Mouse (Mus musculus) layer of hippocampus, postnatal 36 days (tissue): ENCODE data around the gene Lingo3. TPM values are rescaled to one million over a fixed set of nuclear protein-coding genes. Genes with fewer than 3 reads are reported as not detected.

Experiments used
- DNase-seq, 2 experiments: peaks; one replicate each; pipeline ENCODE4 v3.0.0; 2022
- microRNA-seq, 2 experiments: library from miRNA; unstranded; fragments of <30 nt; microRNA quantifications; one replicate each; pipeline ENCODE4 v1.2.0; 2021
- total RNA-seq, 2 experiments: library from RNA; stranded (reverse); gene quantifications; 2 replicates each; pipeline ENCODE4 v1.2.3; 2021

Gene Lingo3
- total RNA-seq, 2 experiments from 2014 or later = 40.1 to 47.7 TPM

DNA sequence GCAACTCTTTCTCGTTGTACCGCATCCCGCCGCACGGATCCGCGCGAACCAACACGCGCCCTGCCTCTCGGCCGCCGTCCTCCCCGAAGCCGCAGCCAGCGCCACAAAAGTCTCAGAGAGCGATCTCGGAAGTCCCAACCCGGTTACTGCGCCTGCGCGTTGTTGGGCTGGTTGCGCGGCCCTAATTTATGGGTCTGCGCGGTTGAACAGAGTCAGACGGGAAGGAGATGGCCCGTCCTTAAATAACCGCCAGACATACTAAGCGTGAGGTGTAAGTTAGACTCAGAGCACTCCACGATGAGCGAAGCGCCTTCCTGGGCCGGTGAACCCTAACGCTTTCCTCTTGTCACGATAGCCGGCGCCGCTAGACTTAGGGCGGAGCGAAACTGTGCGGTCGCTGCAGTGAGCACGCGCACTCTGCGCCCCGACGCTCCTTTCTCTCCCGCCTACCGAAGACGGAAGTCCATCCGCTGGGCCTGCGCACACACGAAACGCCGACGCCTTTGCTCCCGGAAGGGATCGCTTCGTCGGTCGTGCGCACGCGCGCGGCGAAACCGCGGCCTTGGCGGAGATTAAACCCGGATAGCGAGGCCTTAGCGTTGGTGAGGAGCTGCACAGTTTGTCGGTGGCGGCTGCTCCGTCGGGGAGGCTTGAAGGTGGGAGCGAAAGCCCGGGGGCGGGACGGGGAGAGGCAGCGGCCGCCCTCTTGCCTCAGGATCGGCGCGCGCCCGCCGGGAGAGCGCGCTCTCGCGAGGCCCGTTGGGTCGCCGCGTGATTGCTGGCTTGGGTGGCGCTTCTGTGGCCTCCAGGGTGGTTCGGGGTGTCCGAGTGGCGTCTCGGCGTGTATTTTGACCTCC, 45.5 kb downstream of the Lingo3 start, which contains the start of the genes Sf3a2 and Plekhj1:
TSS of gene Sf3a2 (plus strand) at position 49 of the 857 bp plus-strand sequence.
TSS of gene Plekhj1 (minus strand) at position 477 of the 857 bp plus-strand sequence.
- peak; percentile 95 to 97 for DNase-seq

DNA sequence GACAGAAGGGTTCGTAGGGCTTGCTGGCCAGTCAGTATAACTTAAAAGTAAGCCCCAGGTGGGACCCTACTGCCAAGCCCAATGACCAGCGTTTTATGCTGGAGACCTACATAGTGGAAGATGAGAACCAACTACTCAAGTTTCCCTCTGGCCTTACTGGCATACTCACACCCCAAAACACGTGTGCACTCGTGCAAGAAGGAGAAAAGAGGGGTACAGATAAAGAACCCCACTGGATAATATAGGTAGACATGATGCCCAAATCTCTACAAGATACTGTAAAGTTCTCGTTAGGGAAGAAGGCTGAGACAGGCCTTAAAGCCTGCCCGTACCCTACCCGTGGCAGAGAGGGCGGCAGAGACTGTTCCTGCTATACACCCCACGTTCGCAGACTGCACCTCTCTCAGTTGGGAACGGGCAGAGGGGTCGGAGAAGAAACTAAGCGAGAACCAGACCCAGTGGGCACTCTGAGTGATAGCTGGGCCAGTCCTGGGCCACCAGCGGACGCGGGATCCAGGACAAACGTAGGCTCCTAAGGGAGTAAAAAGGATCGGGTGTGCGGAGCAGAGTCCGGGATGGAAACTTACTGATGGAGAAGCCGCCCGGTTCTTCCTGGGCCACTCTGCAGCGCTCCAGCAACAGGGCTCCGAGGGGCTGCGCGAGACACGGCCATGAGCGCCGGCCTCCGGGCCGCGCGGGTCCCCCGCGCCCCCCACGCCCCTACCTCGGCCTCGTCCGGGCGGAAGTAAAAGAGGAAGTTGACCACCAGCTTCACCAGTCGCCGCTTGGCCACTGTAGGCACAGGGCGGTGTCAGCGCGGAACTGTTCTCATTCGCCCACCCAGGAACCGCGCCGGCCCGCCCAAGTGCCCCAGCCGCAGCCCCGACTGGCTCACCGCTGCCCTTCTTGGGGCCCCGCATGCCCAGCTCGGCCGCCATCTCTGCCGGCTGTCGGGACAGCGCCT, 46.4 kb downstream of the Lingo3 start:
- DNase-seq = no peak

DNA sequence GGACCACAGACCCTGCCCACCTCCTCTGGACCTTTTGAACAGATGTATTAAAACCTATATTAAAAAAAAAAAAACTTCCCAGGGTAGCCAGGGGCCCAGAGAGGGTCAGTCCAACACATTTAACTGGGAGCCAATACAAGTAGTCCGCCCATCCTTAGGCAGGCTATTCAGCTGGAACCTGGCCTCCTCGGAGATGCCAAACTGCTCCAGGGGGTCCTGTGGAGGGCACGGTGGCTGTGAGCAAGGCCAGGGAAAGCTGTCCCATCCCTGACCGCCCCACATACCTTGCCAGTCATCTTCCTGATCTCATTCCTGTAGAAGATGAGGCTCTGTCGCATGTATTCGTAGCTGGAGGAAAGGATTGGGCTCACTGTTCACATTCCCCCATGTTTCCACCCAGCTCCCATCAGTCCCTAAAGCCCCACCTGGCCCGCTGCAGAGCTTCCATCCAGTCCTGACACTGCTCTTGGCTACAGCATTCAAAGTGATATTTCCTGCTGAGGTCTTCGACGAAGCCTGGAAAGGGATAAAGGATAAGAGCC, 47.5 kb downstream of the Lingo3 start:
- no peak for DNase-seq

GRCm38 (mm10) chr10:80794750-80795149, 49.1 kb downstream of the Lingo3 start:
- DNase-seq = no peak

DNA sequence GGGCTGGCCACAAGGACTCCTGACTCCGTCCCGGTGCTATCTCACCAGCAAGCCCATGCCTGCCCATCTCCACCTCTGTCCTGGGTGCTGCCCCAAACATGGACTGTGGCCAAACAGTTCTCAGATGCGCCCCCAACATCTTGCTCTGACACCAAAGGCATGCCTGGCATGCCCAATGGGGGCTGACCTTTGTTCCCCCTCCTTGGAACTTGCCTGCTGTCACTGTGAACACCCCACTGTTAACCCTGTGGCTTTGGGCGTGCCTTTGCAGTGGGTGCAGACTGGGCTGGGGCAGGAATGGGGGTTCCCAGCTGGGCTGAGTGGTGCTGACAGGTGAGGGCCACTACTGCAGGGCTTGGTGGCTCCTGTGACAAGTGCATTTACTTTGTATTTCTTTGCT, 50.0 kb downstream of the Lingo3 start:
- DNase-seq = no peak

GRCm38 (mm10) chr10:80793033-80793784, 50.6 kb downstream of the Lingo3 start:
- DNase-seq = no peak

- no peak for DNase-seq
Observed at GRCm38 (mm10) chr10:80792175-80793032, 51.4 kb downstream of the Lingo3 start.

DNA sequence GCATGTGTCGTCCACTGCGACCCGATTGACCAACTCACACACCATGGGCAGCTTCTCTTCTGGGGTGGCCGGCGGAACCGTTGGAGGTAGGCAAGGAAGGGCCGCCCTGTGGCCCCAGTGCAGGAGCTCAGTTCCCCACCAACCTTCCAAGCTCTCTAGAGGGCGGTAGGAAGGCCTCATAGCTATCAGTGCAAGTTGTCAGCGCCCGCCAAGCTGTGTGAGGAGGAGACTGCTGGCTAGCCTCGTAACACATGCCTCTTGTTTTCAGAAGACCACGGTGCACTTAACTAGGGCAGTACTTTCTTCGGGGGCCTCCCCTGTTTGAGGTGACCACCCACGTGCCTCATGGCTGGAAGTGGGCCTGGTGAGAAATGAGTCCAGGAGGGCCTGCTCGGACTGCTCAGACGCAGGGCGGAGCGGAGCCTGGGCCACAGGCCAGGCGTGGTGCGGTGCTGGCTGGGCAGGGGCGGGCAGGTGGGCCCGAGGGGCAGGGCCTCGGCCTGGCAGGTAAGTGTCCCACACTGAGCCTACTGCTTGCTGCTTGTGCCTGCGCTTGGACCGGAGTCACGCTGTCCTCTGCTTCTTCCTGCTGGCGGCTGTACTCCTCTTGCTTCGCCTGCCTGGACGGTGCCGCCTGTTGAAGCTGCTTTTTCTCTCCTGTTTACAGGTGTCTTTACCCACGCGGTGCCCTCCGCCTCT, 52.2 kb downstream of the Lingo3 start:
- DNase-seq = no peak

GRCm38 (mm10) chr10:80790761-80791404, 53.0 kb downstream of the Lingo3 start:
- DNase-seq = no peak

DNA sequence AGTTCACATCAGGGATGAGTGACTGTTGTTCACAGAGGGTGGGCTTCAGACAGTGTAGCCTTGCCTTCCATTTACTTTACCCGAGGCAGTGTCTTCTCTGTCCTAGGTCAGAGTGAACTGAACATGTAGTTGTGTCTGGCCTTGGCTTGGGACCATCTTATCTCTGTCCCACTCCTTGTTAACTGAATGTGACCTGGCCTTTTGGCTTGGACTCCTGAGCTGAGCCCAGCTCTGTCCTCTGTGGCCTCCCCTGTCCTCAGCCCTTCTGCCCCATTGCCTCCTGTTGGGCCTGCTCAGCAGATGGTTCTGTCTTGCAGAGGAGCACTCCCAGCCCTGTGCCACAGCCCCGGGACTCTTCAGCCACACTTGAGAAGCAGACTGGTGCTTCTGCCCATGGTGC, 56.3 kb downstream of the Lingo3 start:
- no peak for DNase-seq

DNA sequence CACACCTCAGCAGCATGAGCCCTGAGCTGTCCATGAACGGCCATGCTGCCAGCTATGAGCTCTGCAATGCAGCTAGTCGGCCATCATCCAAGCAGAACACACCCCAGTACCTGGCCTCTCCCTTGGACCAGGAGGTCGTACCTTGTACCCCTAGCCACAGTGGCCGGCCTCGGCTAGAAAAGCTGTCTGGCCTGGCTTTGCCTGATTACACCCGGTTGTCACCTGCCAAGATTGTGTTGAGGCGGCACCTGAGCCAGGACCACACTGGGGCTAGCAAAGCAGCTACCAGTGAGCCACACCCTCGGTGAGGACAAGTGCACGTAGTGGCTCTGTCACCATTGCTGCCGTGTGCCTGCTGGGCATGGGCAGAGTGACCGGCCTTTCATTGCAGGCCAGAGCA, 57.9 kb downstream of the Lingo3 start:
- DNase-seq = no peak

DNA sequence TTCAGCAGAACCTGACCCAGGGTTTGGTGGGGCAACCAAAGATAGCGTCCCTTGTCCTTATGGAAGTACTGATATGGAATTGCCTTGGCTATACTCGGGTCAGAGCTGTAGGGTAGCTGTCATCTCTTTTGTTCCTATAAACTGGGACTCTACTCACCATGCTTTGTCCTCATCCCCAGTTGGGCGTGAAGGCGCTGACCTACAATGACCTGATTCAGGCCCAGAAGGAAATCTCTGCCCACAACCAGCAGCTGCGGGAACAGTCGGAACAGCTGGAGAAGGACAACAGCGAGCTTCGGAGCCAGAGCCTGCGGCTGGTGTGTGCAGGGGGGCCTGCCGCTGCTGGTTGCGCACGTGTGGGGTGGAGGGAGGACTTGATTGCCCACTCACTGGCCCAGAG, 59.0 kb downstream of the Lingo3 start:
- DNase-seq = no peak

GRCm38 (mm10) chr10:80784302-80784701, 59.5 kb downstream of the Lingo3 start:
- no peak for DNase-seq

Small RNA genes within 50 kb of the gene (microRNA-seq; reads per million reads assigned to microRNA genes)
- gene Mir1982 = 4.4 to 5.7 reads per million in 2 experiments

Other genes with a start within 250 kb of the Lingo3 start
- 10 to 100 TPM; 41.8 to 44.9 TPM for gene Scamp4, start 241.2 kb downstream of the Lingo3 start, total RNA-seq
- gene Adat3, start 241.2 kb downstream of the Lingo3 start, total RNA-seq = 1 to 10 TPM; 3.8 to 4.5 TPM
- 1 to 10 TPM; 2.6 to 3.1 TPM for gene Gm49322, start 238.0 kb downstream of the Lingo3 start, total RNA-seq
- 100 to 1,000 TPM; 216 to 241 TPM for gene Csnk1g2, start 221.2 kb downstream of the Lingo3 start, total RNA-seq
- gene Btbd2, start 187.0 kb downstream of the Lingo3 start, total RNA-seq = 100 to 1,000 TPM; 102 to 106 TPM
- gene Mknk2, start 165.9 kb downstream of the Lingo3 start, total RNA-seq = 10 to 100 TPM; 44.7 to 52.3 TPM
- gene Mob3a, start 142.1 kb downstream of the Lingo3 start, total RNA-seq = 10 to 100 TPM; 16.0 to 16.1 TPM
- 10 to 100 TPM; 49.7 to 57.0 TPM for gene Izumo4, start 141.9 kb downstream of the Lingo3 start, total RNA-seq
- gene Ap3d1, start 101.8 kb downstream of the Lingo3 start, total RNA-seq = 100 to 1,000 TPM; 142 to 147 TPM
- gene Dot1l, start 88.8 kb downstream of the Lingo3 start, total RNA-seq = 10 to 100 TPM; 48.6 to 61.9 TPM
- gene Sf3a2, start 45.8 kb downstream of the Lingo3 start, total RNA-seq = 10 to 100 TPM; 43.8 to 47.1 TPM
- 10 to 100 TPM; 73.8 to 74.5 TPM for gene Plekhj1, start 45.4 kb downstream of the Lingo3 start, total RNA-seq
- gene Amh, start 38.8 kb downstream of the Lingo3 start, total RNA-seq = 1 to 10 TPM; 3.9 to 4.2 TPM
- 1 to 10 TPM; 2.3 to 2.5 TPM for gene Jsrp1, start 30.5 kb downstream of the Lingo3 start, total RNA-seq
- gene Oaz1, start 17.4 kb downstream of the Lingo3 start, total RNA-seq = 100 to 1,000 TPM; 484 to 486 TPM
- 10 to 100 TPM; 40.0 to 47.7 TPM for gene Lsm7, start 11.2 kb upstream of the Lingo3 start, total RNA-seq
- 10 to 100 TPM; 56.0 to 67.0 TPM for gene Sppl2b, start 11.2 kb upstream of the Lingo3 start, total RNA-seq
- under 1 TPM; 0.15 to 0.40 TPM for gene Tmprss9, start 27.8 kb upstream of the Lingo3 start, total RNA-seq
- gene Timm13, start 56.9 kb upstream of the Lingo3 start, total RNA-seq = 100 to 1,000 TPM; 142 to 144 TPM
- 10 to 100 TPM; 19.6 to 19.7 TPM for gene Lmnb2, start 74.2 kb upstream of the Lingo3 start, total RNA-seq
- 10 to 100 TPM; 17.7 to 19.1 TPM for gene Gadd45b, start 86.0 kb upstream of the Lingo3 start, total RNA-seq
- gene Gng7, start 170.9 kb upstream of the Lingo3 start, total RNA-seq = 100 to 1,000 TPM; 161 to 175 TPM
- 10 to 100 TPM; 96.5 to 98.1 TPM for gene Diras1, start 181.6 kb upstream of the Lingo3 start, total RNA-seq
- gene Slc39a3, start 193.4 kb upstream of the Lingo3 start, total RNA-seq = 10 to 100 TPM; 69.6 to 71.4 TPM
- 100 to 1,000 TPM; 174 to 175 TPM for gene Sgta, start 216.1 kb upstream of the Lingo3 start, total RNA-seq
- 10 to 100 TPM; 48.9 to 55.3 TPM for gene Thop1, start 226.0 kb upstream of the Lingo3 start, total RNA-seq